Mouse (Mus musculus): ENCODE data around the gene Mthfsd. TPM values are rescaled to one million over a fixed set of nuclear protein-coding genes. Genes with fewer than 3 reads are reported as not detected.

Gene Mthfsd
- polyA plus RNA-seq, 1 experiment from 2014 or later: 61.4 TPM

GRCm38 (mm10) chr8:121074848-121075145, 33.4 kb downstream of the Mthfsd start:
- Histone ChIP-seq H3K4me1 (peaks cover 7% of the 10 kb centered on the region; the same call in 1 of the 2 replicates), H3K9ac (replicated peaks) (no peak overlapping the region), H3K27me3 (peaks cover 100% of the 10 kb centered on the region), H3K9me3 (no peaks in the 10 kb centered on the region), H3K27ac (replicated peaks) (no peak overlapping the region), H3K4me2 (replicated peaks) (no peak overlapping the region), H3K4me3 (no peak overlapping the region), H3K36me3 (no peaks in the 10 kb centered on the region)
- WGBS: under 1% methylated on average over 10 of the region's 10 CpGs
- ATAC-seq (ENCODE audit: low FRiP score, low read depth): no peak

GRCm38 (mm10) chr8:121074108-121074847, 33.9 kb downstream of the Mthfsd start:
- 1% methylated on average over 15 of the region's 15 CpGs for WGBS

GRCm38 (mm10) chr8:121073174-121074107, 34.8 kb downstream of the Mthfsd start:
- ATAC-seq (ENCODE audit: low FRiP score, low read depth): no peak
- H3K9ac ChIP-seq (replicated peaks): no peak overlapping the region
- H3K4me2 ChIP-seq (replicated peaks): 0 out of 2 replicates have a peak overlapping the region, but pooled peaks have one; percentile 5
- H3K36me3 ChIP-seq: no peaks in the 10 kb centered on the region
- H3K27me3 ChIP-seq: peaks cover 100% of the 10 kb centered on the region
- no peaks in the 10 kb centered on the region for H3K9me3 ChIP-seq
- 1% methylated on average over 47 of the region's 48 CpGs for WGBS
- H3K27ac ChIP-seq (replicated peaks): no peak overlapping the region
- H3K4me3 ChIP-seq: peak overlapping the region; percentile 13; the same call in 1 of the 2 replicates
- peaks cover 7% of the 10 kb centered on the region; the same call in 1 of the 2 replicates for H3K4me1 ChIP-seq

More at GRCm38 (mm10) chr8:121074108-121074847, 33.9 kb downstream of the Mthfsd start:
- Histone ChIP-seq H3K4me2 (replicated peaks) (no peak overlapping the region), H3K36me3 (no peaks in the 10 kb centered on the region), H3K27me3 (peaks cover 100% of the 10 kb centered on the region), H3K4me1 (peaks cover 7% of the 10 kb centered on the region; the same call in 1 of the 2 replicates), H3K9me3 (no peaks in the 10 kb centered on the region), H3K9ac (replicated peaks) (no peak overlapping the region), H3K4me3 (no peak overlapping the region), H3K27ac (replicated peaks) (no peak overlapping the region)
- no peak for ATAC-seq (ENCODE audit: low FRiP score, low read depth)

GRCm38 (mm10) chr8:121072406-121073130, 35.6 kb downstream of the Mthfsd start:
- ATAC-seq (ENCODE audit: low FRiP score, low read depth): no peak
- Histone ChIP-seq H3K27me3 (peaks cover 96% of the 10 kb centered on the region), H3K9me3 (no peaks in the 10 kb centered on the region), H3K9ac (replicated peaks) (no peak overlapping the region), H3K36me3 (no peaks in the 10 kb centered on the region), H3K4me3 (no peak overlapping the region), H3K27ac (replicated peaks) (no peak overlapping the region), H3K4me2 (replicated peaks) (no peak overlapping the region), H3K4me1 (peaks cover 7% of the 10 kb centered on the region; the same call in 1 of the 2 replicates)
- 8% methylated on average over 11 of the region's 11 CpGs for WGBS

GRCm38 (mm10) chr8:121071454-121071853, 36.7 kb downstream of the Mthfsd start:
- Histone ChIP-seq H3K9me3 (no peaks in the 10 kb centered on the region), H3K4me1 (peaks cover 7% of the 10 kb centered on the region; the same call in 1 of the 2 replicates), H3K4me3 (no peak overlapping the region), H3K27ac (replicated peaks) (no peak overlapping the region), H3K4me2 (replicated peaks) (no peak overlapping the region), H3K9ac (replicated peaks) (no peak overlapping the region), H3K36me3 (no peaks in the 10 kb centered on the region), H3K27me3 (peaks cover 87% of the 10 kb centered on the region)
- no peak for ATAC-seq (ENCODE audit: low FRiP score, low read depth)
- under 1% methylated on average over 12 of the region's 12 CpGs for WGBS

- H3K27ac ChIP-seq (replicated peaks): no peak overlapping the region
- H3K4me1 ChIP-seq: peaks cover 6% of the 10 kb centered on the region
- H3K9ac ChIP-seq (replicated peaks): 0 out of 2 replicates have a peak overlapping the region, but pooled peaks have one; percentile 11
- H3K27me3 ChIP-seq: peaks cover 34% of the 10 kb centered on the region
- ATAC-seq (ENCODE audit: low FRiP score, low read depth): no peak
- 32% methylated on average over 13 of the region's 13 CpGs for WGBS
- H3K9me3 ChIP-seq: no peaks in the 10 kb centered on the region
- H3K36me3 ChIP-seq: no peaks in the 10 kb centered on the region
- H3K4me2 ChIP-seq (replicated peaks): no peak overlapping the region
- no peak overlapping the region for H3K4me3 ChIP-seq
These were observed 44.5 kb downstream of the Mthfsd start for GRCm38 (mm10) chr8:121063649-121064048.

- Histone ChIP-seq H3K27ac (replicated peaks) (no peak overlapping the region), H3K27me3 (peaks cover 27% of the 10 kb centered on the region), H3K4me1 (peaks cover 11% of the 10 kb centered on the region), H3K4me2 (replicated peaks) (no peak overlapping the region), H3K9me3 (no peaks in the 10 kb centered on the region), H3K9ac (replicated peaks) (no peak overlapping the region), H3K36me3 (no peaks in the 10 kb centered on the region), H3K4me3 (no peak overlapping the region)
- no peak for ATAC-seq (ENCODE audit: low FRiP score, low read depth)
- 90% methylated on average over 6 of the region's 6 CpGs for WGBS
These were observed 45.7 kb downstream of the Mthfsd start for GRCm38 (mm10) chr8:121062521-121062920.

GRCm38 (mm10) chr8:121059098-121059497, 49.1 kb downstream of the Mthfsd start:
- Histone ChIP-seq H3K27ac (replicated peaks) (no peak overlapping the region), H3K4me3 (no peak overlapping the region), H3K9ac (replicated peaks) (no peak overlapping the region), H3K4me2 (replicated peaks) (no peak overlapping the region), H3K27me3 (peaks cover 44% of the 10 kb centered on the region), H3K9me3 (no peaks in the 10 kb centered on the region), H3K36me3 (no peaks in the 10 kb centered on the region), H3K4me1 (peaks cover 11% of the 10 kb centered on the region)
- no peak for ATAC-seq (ENCODE audit: low FRiP score, low read depth)
- WGBS: 73% methylated on average over 7 of the region's 7 CpGs

GRCm38 (mm10) chr8:121058081-121058480, 50.1 kb downstream of the Mthfsd start:
- H3K27me3 ChIP-seq: peaks cover 35% of the 10 kb centered on the region
- H3K9ac ChIP-seq (replicated peaks): no peak overlapping the region
- no peak overlapping the region for H3K4me2 ChIP-seq (replicated peaks)
- H3K27ac ChIP-seq (replicated peaks): no peak overlapping the region
- H3K4me3 ChIP-seq: no peak overlapping the region
- no peaks in the 10 kb centered on the region for H3K36me3 ChIP-seq
- H3K9me3 ChIP-seq: no peaks in the 10 kb centered on the region
- no peak for ATAC-seq (ENCODE audit: low FRiP score, low read depth)
- 76% methylated on average over 9 of the region's 9 CpGs for WGBS
- 0 out of 2 replicates have a peak, but pooled peaks cover 5% of the 10 kb centered on the region for H3K4me1 ChIP-seq

- peaks cover 9% of the 10 kb centered on the region; the same call in 1 of the 2 replicates for H3K27me3 ChIP-seq
- H3K9me3 ChIP-seq: no peaks in the 10 kb centered on the region
- WGBS: 69% methylated on average over 9 of the region's 9 CpGs
- no peaks in the 10 kb centered on the region for H3K4me1 ChIP-seq
- no peak overlapping the region for H3K4me2 ChIP-seq (replicated peaks)
- no peak overlapping the region for H3K4me3 ChIP-seq
- no peak for ATAC-seq (ENCODE audit: low FRiP score, low read depth)
- H3K27ac ChIP-seq (replicated peaks): no peak overlapping the region
- H3K9ac ChIP-seq (replicated peaks): no peak overlapping the region
- H3K36me3 ChIP-seq: no peaks in the 10 kb centered on the region
These were observed 60.8 kb downstream of the Mthfsd start for GRCm38 (mm10) chr8:121047441-121047840.

- no peak for ATAC-seq (ENCODE audit: low FRiP score, low read depth)
- no peak overlapping the region for H3K27ac ChIP-seq (replicated peaks)
- WGBS: 65% methylated on average over 19 of the region's 19 CpGs
These were observed 64.3 kb downstream of the Mthfsd start for GRCm38 (mm10) chr8:121043719-121044440.

More at GRCm38 (mm10) chr8:121043719-121044440, 64.3 kb downstream of the Mthfsd start:
- H3K9me3 ChIP-seq: no peaks in the 10 kb centered on the region
- H3K36me3 ChIP-seq: no peaks in the 10 kb centered on the region
- H3K27me3 ChIP-seq: peaks cover 10% of the 10 kb centered on the region; the same call in 1 of the 2 replicates
- H3K9ac ChIP-seq (replicated peaks): no peak overlapping the region
- no peak overlapping the region for H3K4me2 ChIP-seq (replicated peaks)
- no peak overlapping the region for H3K4me3 ChIP-seq
- no peaks in the 10 kb centered on the region for H3K4me1 ChIP-seq

Measured in midbrain, embryonic 12.5 days (tissue).